Mouse (Mus musculus): ENCODE measurements at regions not wholly inside any gene's neighbourhood (a gene's known extent, or its start where the extent isn't known, plus 50 kb on each side); places are given as distances from the start of the nearest gene placed in this dataset.

DNA sequence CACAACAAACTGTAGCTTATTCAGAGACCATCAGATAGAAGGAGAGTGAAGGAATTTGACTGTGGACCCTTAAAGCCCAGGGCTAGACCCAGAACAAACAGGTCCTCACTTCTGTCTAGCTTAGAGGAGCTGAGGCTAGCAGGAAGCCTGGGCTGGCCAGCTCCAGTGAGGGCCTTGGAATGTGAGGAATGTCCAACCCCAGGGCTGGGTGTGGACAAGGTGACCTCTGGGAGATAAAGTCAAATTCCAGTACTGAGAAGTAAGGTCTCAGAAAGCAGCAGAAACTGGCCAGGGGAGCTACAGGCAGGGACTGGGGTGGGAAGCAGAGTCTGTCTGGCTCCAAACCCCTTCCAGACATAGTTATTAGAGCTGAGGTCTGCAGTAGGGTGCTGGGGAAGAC, 51.0 kb upstream of the Ssbp3 start:
- TF ChIP-seq CTCF (IDR thresholded peaks at IDR 0.05; ENCODE audit: low read depth) = no peak
- TF ChIP-seq EP300 (IDR thresholded peaks at IDR 0.05; ENCODE audit: low read depth) = no peak
